Mouse (Mus musculus): ENCODE measurements at regions not wholly inside any gene's neighbourhood (a gene's known extent, or its start where the extent isn't known, plus 50 kb on each side); places are given as distances from the start of the nearest gene placed in this dataset.

- WGBS, result 72% methylated on average over 3 of the region's 3 CpGs
- Histone ChIP-seq H3K4me2 (ENCODE audit: low read length) (no peak overlapping the region), H3K4me1 (replicated peaks; ENCODE audit: insufficient read depth, low read length) (no peaks in the 10 kb centered on the region), H3K27me3 (ENCODE audit: insufficient read depth, low read length) (no peaks in the 10 kb centered on the region), H3K9ac (ENCODE audit: low read depth, low read length) (no peak overlapping the region), H3K36me3 (ENCODE audit: insufficient read depth, low read length) (no peaks in the 10 kb centered on the region), H3K27ac (no peak overlapping the region), H3K4me3 (replicated peaks; ENCODE audit: low read depth, low read length) (no peak overlapping the region), H3K9me3 (replicated peaks; ENCODE audit: low read length) (no peaks in the 10 kb centered on the region)
- DNase-seq (ENCODE audit: low spot score) (no peak), ATAC-seq (replicated peaks; ENCODE audit: low FRiP score, low read depth) (no peak)
- TF ChIP-seq CTCF (IDR thresholded peaks at IDR 0.05; ENCODE audit: low read depth), result no peak
Measured at GRCm38 (mm10) chr2:148622216-148622615, 50.2 kb upstream of the Nxt1 start.

DNA sequence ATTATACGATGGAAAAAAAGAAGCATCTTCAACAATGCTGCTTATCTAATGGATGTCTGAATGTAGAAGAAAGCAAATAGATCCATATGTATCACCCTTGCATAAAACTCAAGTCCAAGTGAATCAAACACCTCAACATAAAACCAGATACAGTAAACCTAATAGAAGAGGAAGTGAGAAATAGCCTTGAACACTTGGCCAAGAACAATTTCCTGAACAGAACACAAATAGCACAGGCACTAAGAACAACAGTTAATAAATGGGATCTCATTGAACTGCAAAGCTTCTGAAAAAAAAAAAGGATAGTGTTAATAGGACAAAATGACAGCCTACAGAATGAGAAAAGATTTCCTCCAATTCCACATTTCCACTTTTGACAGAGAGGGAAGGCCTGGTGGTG lies 60.5 kb upstream of the Nxt1 start:
- H3K9me3 ChIP-seq (replicated peaks; ENCODE audit: low read length), result no peaks in the 10 kb centered on the region
- H3K4me3 ChIP-seq (replicated peaks; ENCODE audit: low read depth, low read length), result no peak overlapping the region
- H3K27me3 ChIP-seq (ENCODE audit: insufficient read depth, low read length), result no peaks in the 10 kb centered on the region
- H3K4me1 ChIP-seq (replicated peaks; ENCODE audit: insufficient read depth, low read length), result no peaks in the 10 kb centered on the region
- H3K36me3 ChIP-seq (ENCODE audit: insufficient read depth, low read length), result no peaks in the 10 kb centered on the region
- DNase-seq (ENCODE audit: low spot score) (no peak), ATAC-seq (replicated peaks; ENCODE audit: low FRiP score, low read depth) (no peak)
- WGBS, result 78% methylated on average over 1 of the region's 1 CpGs
- TF ChIP-seq CTCF (IDR thresholded peaks at IDR 0.05; ENCODE audit: low read depth), result no peak
- H3K9ac ChIP-seq (ENCODE audit: low read depth, low read length), result no peak overlapping the region
- no peak overlapping the region for H3K4me2 ChIP-seq (ENCODE audit: low read length)
- no peak overlapping the region for H3K27ac ChIP-seq

- WGBS, result 18% methylated on average over 2 of the region's 2 CpGs
- H3K9ac ChIP-seq (ENCODE audit: low read depth, low read length), result no peak overlapping the region
- H3K4me2 ChIP-seq (ENCODE audit: low read length), result no peak overlapping the region
- no peaks in the 10 kb centered on the region for H3K27me3 ChIP-seq (ENCODE audit: insufficient read depth, low read length)
- H3K36me3 ChIP-seq (ENCODE audit: insufficient read depth, low read length), result no peaks in the 10 kb centered on the region
- no peaks in the 10 kb centered on the region for H3K4me1 ChIP-seq (replicated peaks; ENCODE audit: insufficient read depth, low read length)
- DNase-seq (ENCODE audit: low spot score) (no peak), ATAC-seq (replicated peaks; ENCODE audit: low FRiP score, low read depth) (no peak)
- no peak overlapping the region for H3K27ac ChIP-seq
- H3K9me3 ChIP-seq (replicated peaks; ENCODE audit: low read length), result no peaks in the 10 kb centered on the region
- no peak for TF ChIP-seq CTCF (IDR thresholded peaks at IDR 0.05; ENCODE audit: low read depth)
- H3K4me3 ChIP-seq (replicated peaks; ENCODE audit: low read depth, low read length), result no peak overlapping the region
Measured at GRCm38 (mm10) chr2:148605425-148605930, 66.9 kb upstream of the Nxt1 start.

DNA sequence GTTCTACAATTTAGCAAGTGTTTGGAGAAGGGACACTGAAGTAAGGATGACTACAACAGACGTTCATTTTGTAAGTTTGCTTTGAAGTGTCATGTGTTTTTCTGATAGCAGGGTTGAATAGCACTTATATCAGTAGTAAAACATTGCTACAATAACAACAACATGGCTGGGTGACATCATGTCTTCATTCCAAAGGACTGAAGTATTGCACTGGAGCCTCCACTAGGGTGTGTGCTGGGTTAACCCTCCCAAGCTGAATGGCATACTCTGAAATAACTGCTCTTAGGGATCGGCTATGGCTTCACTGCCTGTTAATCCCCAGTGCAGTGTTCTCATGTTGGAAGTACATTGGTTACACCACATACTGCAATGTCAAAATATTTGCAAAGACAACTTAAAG lies 68.5 kb upstream of the Nxt1 start:
- H3K9me3 ChIP-seq (replicated peaks; ENCODE audit: low read length), result no peaks in the 10 kb centered on the region
- DNase-seq (ENCODE audit: low spot score) (no peak), ATAC-seq (replicated peaks; ENCODE audit: low FRiP score, low read depth) (no peak)
- no peaks in the 10 kb centered on the region for H3K4me1 ChIP-seq (replicated peaks; ENCODE audit: insufficient read depth, low read length)
- no peak overlapping the region for H3K4me2 ChIP-seq (ENCODE audit: low read length)
- no peaks in the 10 kb centered on the region for H3K36me3 ChIP-seq (ENCODE audit: insufficient read depth, low read length)
- no peaks in the 10 kb centered on the region for H3K27me3 ChIP-seq (ENCODE audit: insufficient read depth, low read length)
- H3K9ac ChIP-seq (ENCODE audit: low read depth, low read length), result no peak overlapping the region
- H3K4me3 ChIP-seq (replicated peaks; ENCODE audit: low read depth, low read length), result no peak overlapping the region
- 64% methylated on average over 2 of the region's 2 CpGs for WGBS
- 0 out of 2 replicates have a peak, but pooled peaks have one; percentile 18 for TF ChIP-seq CTCF (IDR thresholded peaks at IDR 0.05; ENCODE audit: low read depth)
- no peak overlapping the region for H3K27ac ChIP-seq

GRCm38 (mm10) chr2:148603315-148603714 lies 69.1 kb upstream of the Nxt1 start:
- Histone ChIP-seq H3K9me3 (replicated peaks; ENCODE audit: low read length) (no peaks in the 10 kb centered on the region), H3K36me3 (ENCODE audit: insufficient read depth, low read length) (no peaks in the 10 kb centered on the region), H3K27ac (no peak overlapping the region), H3K27me3 (ENCODE audit: insufficient read depth, low read length) (no peaks in the 10 kb centered on the region), H3K4me3 (replicated peaks; ENCODE audit: low read depth, low read length) (no peak overlapping the region), H3K4me1 (replicated peaks; ENCODE audit: insufficient read depth, low read length) (no peaks in the 10 kb centered on the region), H3K4me2 (ENCODE audit: low read length) (no peak overlapping the region), H3K9ac (ENCODE audit: low read depth, low read length) (no peak overlapping the region)
- DNase-seq (ENCODE audit: low spot score), result no peak
- no peak for TF ChIP-seq CTCF (IDR thresholded peaks at IDR 0.05; ENCODE audit: low read depth)
- WGBS, result 29% methylated on average over 2 of the region's 2 CpGs
- ATAC-seq (replicated peaks; ENCODE audit: low FRiP score, low read depth), result no peak

GRCm38 (mm10) chr2:148599498-148599897 lies 72.9 kb upstream of the Nxt1 start:
- H3K9ac ChIP-seq (ENCODE audit: low read depth, low read length), result no peak overlapping the region
- DNase-seq (ENCODE audit: low spot score) (peak; percentile 62), ATAC-seq (replicated peaks; ENCODE audit: low FRiP score, low read depth) (no peak)
- no peaks in the 10 kb centered on the region for H3K27me3 ChIP-seq (ENCODE audit: insufficient read depth, low read length)
- no peaks in the 10 kb centered on the region for H3K9me3 ChIP-seq (replicated peaks; ENCODE audit: low read length)
- no peaks in the 10 kb centered on the region for H3K4me1 ChIP-seq (replicated peaks; ENCODE audit: insufficient read depth, low read length)
- no peak for TF ChIP-seq CTCF (IDR thresholded peaks at IDR 0.05; ENCODE audit: low read depth)
- no peak overlapping the region for H3K4me2 ChIP-seq (ENCODE audit: low read length)
- H3K27ac ChIP-seq, result no peak overlapping the region
- H3K4me3 ChIP-seq (replicated peaks; ENCODE audit: low read depth, low read length), result no peak overlapping the region
- no peaks in the 10 kb centered on the region for H3K36me3 ChIP-seq (ENCODE audit: insufficient read depth, low read length)

GRCm38 (mm10) chr2:148596966-148597365 lies 75.4 kb upstream of the Nxt1 start:
- H3K4me1 ChIP-seq (replicated peaks; ENCODE audit: insufficient read depth, low read length), result no peaks in the 10 kb centered on the region
- WGBS, result 88% methylated on average over 2 of the region's 2 CpGs
- no peak overlapping the region for H3K4me3 ChIP-seq (replicated peaks; ENCODE audit: low read depth, low read length)
- DNase-seq (ENCODE audit: low spot score), result no peak
- ATAC-seq (replicated peaks; ENCODE audit: low FRiP score, low read depth), result no peak
- no peaks in the 10 kb centered on the region for H3K9me3 ChIP-seq (replicated peaks; ENCODE audit: low read length)
- no peaks in the 10 kb centered on the region for H3K27me3 ChIP-seq (ENCODE audit: insufficient read depth, low read length)
- H3K4me2 ChIP-seq (ENCODE audit: low read length), result no peak overlapping the region
- TF ChIP-seq CTCF (IDR thresholded peaks at IDR 0.05; ENCODE audit: low read depth), result no peak
- no peak overlapping the region for H3K9ac ChIP-seq (ENCODE audit: low read depth, low read length)
- no peak overlapping the region for H3K27ac ChIP-seq
- H3K36me3 ChIP-seq (ENCODE audit: insufficient read depth, low read length), result no peaks in the 10 kb centered on the region
